Mouse (Mus musculus): ENCODE data around the gene Golph3. TPM values are rescaled to one million over a fixed set of nuclear protein-coding genes. Genes with fewer than 3 reads are reported as not detected.
A peak's percentile ranks its signal among the peaks of the same experiment; 100 is the strongest.

Golph3 gene
- total and polyA plus RNA-seq, 3 experiments, result 81.1 to 149 (median 99.2) TPM

GRCm38 (mm10) chr15:12368357-12368756 is 47.1 kb downstream of the Golph3 start:
- H3K9me3 ChIP-seq (replicated peaks; ENCODE audit: insufficient read depth, low read length), result no peaks in the 10 kb centered on the region
- peaks cover 0 to 39% of the 10 kb centered on the region in 2 experiments; a peak in 2 of 4 replicates for H3K36me3 ChIP-seq (ENCODE audit: control insufficient read depth in 1 of 2, insufficient read depth in 2 of 2, low read length in 2 of 2)
- no peaks in the 10 kb centered on the region for H3K27me3 ChIP-seq (ENCODE audit: control insufficient read depth in 1 of 2, insufficient read depth in 2 of 2, low read length in 2 of 2)
- DNase-seq (ENCODE audit: low read depth, low spot score), result no peak
- H3K79me2 ChIP-seq (ENCODE audit: control insufficient read depth, insufficient read depth, low read length, poor library complexity), result no peaks in the 10 kb centered on the region; the same call in 1 of the 2 replicates
- H3K27ac ChIP-seq (ENCODE audit: control insufficient read depth, low read depth, low read length), result peak overlapping the region; percentile 98
- H3K4me1 ChIP-seq (ENCODE audit: control insufficient read depth in 1 of 2, insufficient read depth in 2 of 2, low read length in 2 of 2), result peaks cover 22 to 45% of the 10 kb centered on the region in 2 experiments
- TF ChIP-seq E2F4 (IDR thresholded peaks at IDR 0.05; ENCODE audit: borderline replicate concordance, low read depth, low read length) (no peak), JUND (IDR thresholded peaks at IDR 0.05; ENCODE audit: low read depth, low read length) (no peak), ELF1 (IDR thresholded peaks at IDR 0.05; ENCODE audit: low read depth, low read length) (no peak), TAL1 (IDR thresholded peaks at IDR 0.05; ENCODE audit: low read length) (no peak), MYC (IDR thresholded peaks at IDR 0.05; ENCODE audit: low read depth, low read length) (peak; percentile 19), POLR2AphosphoS5 (IDR thresholded peaks at IDR 0.05; ENCODE audit: borderline replicate concordance, low read depth, low read length) (no peak), TBP (IDR thresholded peaks at IDR 0.05; ENCODE audit: low read depth, low read length) (no peak), MEF2A (IDR thresholded peaks at IDR 0.05; ENCODE audit: extremely low read depth, insufficient replicate concordance, low read depth, low read length, poor library complexity, severe bottlenecking) (no peak), USF2 (IDR thresholded peaks at IDR 0.05; ENCODE audit: borderline replicate concordance in 1 of 2, insufficient read depth in 1 of 2, low read depth in 1 of 2, low read length in 2 of 2) (no peak), GABPA (IDR thresholded peaks at IDR 0.05; ENCODE audit: low read depth, low read length) (no peak), MAX (IDR thresholded peaks at IDR 0.05; ENCODE audit: low read length) (peak; percentile 48; the same call in 1 of the 2 replicates), ZKSCAN1 (IDR thresholded peaks at IDR 0.05; ENCODE audit: low read depth, low read length) (no peak), MYB (IDR thresholded peaks at IDR 0.05; ENCODE audit: low read depth, low read length) (no peak)
- peak overlapping the region; percentile 9 to 20 for H3K4me3 ChIP-seq (ENCODE audit: control insufficient read depth in 1 of 2, insufficient read depth in 1 of 2, low read depth in 2 of 2, low read length in 2 of 2)
- H3K9ac ChIP-seq (ENCODE audit: control insufficient read depth, low read depth, low read length, poor library complexity, severe bottlenecking), result peak overlapping the region; percentile 50

GRCm38 (mm10) chr15:12368850-12369249 is 47.6 kb downstream of the Golph3 start:
- no peak overlapping the region for H3K4me3 ChIP-seq (ENCODE audit: control insufficient read depth in 1 of 2, insufficient read depth in 1 of 2, low read depth in 2 of 2, low read length in 2 of 2)
- TF ChIP-seq TBP (IDR thresholded peaks at IDR 0.05; ENCODE audit: low read depth, low read length), result peak; percentile 70
- no peak for TF ChIP-seq BHLHE40 (IDR thresholded peaks at IDR 0.05; ENCODE audit: borderline replicate concordance, low read depth, low read length)
- no peak for TF ChIP-seq RAD21 (IDR thresholded peaks at IDR 0.05; ENCODE audit: low read depth, low read length)
- no peak overlapping the region; the same call in 1 of the 2 replicates for H3K9ac ChIP-seq (ENCODE audit: control insufficient read depth, low read depth, low read length, poor library complexity, severe bottlenecking)
- DNase-seq (ENCODE audit: low read depth, low spot score), result no peak
- peaks cover 0 to 35% of the 10 kb centered on the region in 2 experiments; a peak in 2 of 4 replicates for H3K36me3 ChIP-seq (ENCODE audit: control insufficient read depth in 1 of 2, insufficient read depth in 2 of 2, low read length in 2 of 2)
- peaks cover 20 to 42% of the 10 kb centered on the region in 2 experiments for H3K4me1 ChIP-seq (ENCODE audit: control insufficient read depth in 1 of 2, insufficient read depth in 2 of 2, low read length in 2 of 2)
- H3K27ac ChIP-seq (ENCODE audit: control insufficient read depth, low read depth, low read length), result peak overlapping the region; percentile 98
- no peaks in the 10 kb centered on the region for H3K27me3 ChIP-seq (ENCODE audit: control insufficient read depth in 1 of 2, insufficient read depth in 2 of 2, low read length in 2 of 2)
- H3K79me2 ChIP-seq (ENCODE audit: control insufficient read depth, insufficient read depth, low read length, poor library complexity), result no peaks in the 10 kb centered on the region; the same call in 1 of the 2 replicates
- no peaks in the 10 kb centered on the region for H3K9me3 ChIP-seq (replicated peaks; ENCODE audit: insufficient read depth, low read length)

Measured in MEL (cell line).